Mouse (Mus musculus) monocyte, adult 5-6 weeks (primary cell): ENCODE data around the gene Pou2f3. TPM values are rescaled to one million over a fixed set of nuclear protein-coding genes. Genes with fewer than 3 reads are reported as not detected.
"Not testable (repeated sequence)": the region's sequence is repeated elsewhere in the genome, so short reads cannot be mapped to it uniquely, and the experiment has no call there.

ENCODE experiments used
- ATAC-seq: fragments of 153-309, 156-312 bp; replicated peaks from 2 replicates; pipeline ENCODE4 v1.8.0; 2017; ENCODE audit warnings: mild to moderate bottlenecking; ENCODE audit not compliant: low TSS enrichment, insufficient number of reproducible peaks, severe bottlenecking, poor library complexity, low FRiP score
- total RNA-seq: library from RNA; stranded (forward); fragments of 200-1000, 200-491, 200-594 nt; gene quantifications from 3 replicates; pipeline ENCODE4 v1.2.3, GENCODE M21; 2017

Gene Pou2f3
- total RNA-seq, 1 experiment from 2014 or later, result not detected

GRCm38 (mm10) chr9:43122379-43122778 lies 87.8 kb downstream of the Pou2f3 start:
- no peak for ATAC-seq

- not testable (repeated sequence) for ATAC-seq
These were observed 88.2 kb downstream of the Pou2f3 start for GRCm38 (mm10) chr9:43121948-43122347.

- ATAC-seq, result no peak
These were observed 93.2 kb downstream of the Pou2f3 start for GRCm38 (mm10) chr9:43116997-43117336.

- ATAC-seq, result no peak
These were observed 93.8 kb downstream of the Pou2f3 start, which contains the start of gene Tmem136 for GRCm38 (mm10) chr9:43116134-43116996. Gene Tmem136 (minus strand): TSS chr9:43116570.

GRCm38 (mm10) chr9:43115431-43116133 lies 94.6 kb downstream of the Pou2f3 start:
- ATAC-seq, result no peak

- no peak for ATAC-seq
These were observed 95.3 kb downstream of the Pou2f3 start for GRCm38 (mm10) chr9:43114833-43115232.

- no peak for ATAC-seq
These were observed 99.7 kb downstream of the Pou2f3 start for GRCm38 (mm10) chr9:43110286-43110980.

GRCm38 (mm10) chr9:43109125-43109524 lies 101.0 kb downstream of the Pou2f3 start:
- no peak for ATAC-seq

GRCm38 (mm10) chr9:43108721-43109120 lies 101.4 kb downstream of the Pou2f3 start:
- ATAC-seq, result no peak

GRCm38 (mm10) chr9:43108081-43108480 lies 102.1 kb downstream of the Pou2f3 start:
- no peak for ATAC-seq

- ATAC-seq, result no peak
These were observed 102.6 kb downstream of the Pou2f3 start for GRCm38 (mm10) chr9:43107555-43107954.

- no peak for ATAC-seq
These were observed 103.0 kb downstream of the Pou2f3 start, which contains the start of gene Arhgef12 for GRCm38 (mm10) chr9:43107187-43107517. Gene Arhgef12 (minus strand): TSS chr9:43107239.

GRCm38 (mm10) chr9:43106426-43107186 lies 103.6 kb downstream of the Pou2f3 start:
- ATAC-seq, result no peak

GRCm38 (mm10) chr9:43105664-43106361 lies 104.4 kb downstream of the Pou2f3 start:
- ATAC-seq, result no peak

GRCm38 (mm10) chr9:43104873-43105663 lies 105.1 kb downstream of the Pou2f3 start:
- ATAC-seq, result no peak

- no peak for ATAC-seq
These were observed 105.7 kb downstream of the Pou2f3 start for GRCm38 (mm10) chr9:43104526-43104872.

- no peak for ATAC-seq
These were observed 106.4 kb downstream of the Pou2f3 start for GRCm38 (mm10) chr9:43103675-43104299.
